Mouse (Mus musculus): ENCODE data around the gene P4htm. TPM values are rescaled to one million over a fixed set of nuclear protein-coding genes. Genes with fewer than 3 reads are reported as not detected.
"Not testable (repeated sequence)": the region's sequence is repeated elsewhere in the genome, so short reads cannot be mapped to it uniquely, and the experiment has no call there.

Gene P4htm
- polyA plus RNA-seq, 1 experiment from 2014 or later, result 20.6 TPM

DNA sequence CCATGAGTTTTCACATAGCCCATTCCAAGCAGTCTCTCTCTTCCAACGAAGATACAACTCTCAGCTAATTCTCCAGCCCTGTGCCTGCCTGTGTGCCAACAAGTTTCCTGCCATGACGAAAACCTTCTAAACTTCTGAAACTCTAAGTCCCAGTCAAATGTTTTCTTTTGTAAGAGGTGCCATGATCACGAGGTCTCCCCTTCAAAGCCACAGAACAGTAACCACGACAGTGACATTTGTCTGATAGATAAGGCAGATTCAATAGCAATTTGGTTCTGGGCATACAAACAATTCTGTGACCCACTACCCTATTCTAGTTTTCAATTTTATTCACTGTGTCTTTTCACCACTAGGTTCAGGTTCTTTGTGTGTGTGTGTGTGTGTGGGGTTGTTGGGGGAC lies 30.7 kb upstream of the P4htm start:
- Histone ChIP-seq H3K4me1 (ENCODE audit: control insufficient read depth in 2 of 2, insufficient read depth in 2 of 2, low read length in 2 of 2) (peaks cover 2 to 37% of the 10 kb centered on the region in 2 experiments; a peak in 3 of 4 replicates), H3K27ac (replicated peaks in 1 of 2; ENCODE audit: control insufficient read depth in 1 of 2, insufficient read depth in 1 of 2, low read depth in 2 of 2, low read length in 2 of 2) (peak overlapping the region in 1 of 2 experiments; percentile 94; a peak in 2 of 4 replicates)
- 67% methylated on average over 4 of the region's 4 CpGs for WGBS

DNA sequence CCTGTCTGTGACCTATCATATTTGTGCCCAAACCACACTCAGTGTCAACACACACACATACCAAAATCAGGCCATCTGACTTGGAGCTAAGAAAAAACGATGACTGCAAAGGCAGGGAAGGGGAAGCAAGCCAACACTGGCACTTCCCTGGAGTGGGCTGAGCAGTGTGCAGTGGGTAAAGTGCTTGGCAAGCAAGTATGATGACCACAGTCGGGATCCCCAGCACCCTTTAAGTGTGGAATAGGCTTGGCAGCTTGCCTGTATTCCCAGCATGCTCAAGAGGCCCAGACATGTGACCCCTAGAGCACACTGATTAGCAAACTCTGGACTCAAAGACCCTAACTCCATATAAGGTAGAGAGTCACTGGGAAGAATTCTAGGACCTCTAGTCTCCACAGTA lies 29.0 kb upstream of the P4htm start:
- Histone ChIP-seq H3K4me3 (ENCODE audit: control insufficient read depth in 1 of 2, insufficient read depth in 1 of 2, low read depth in 1 of 2, low read length in 2 of 2) (no peak overlapping the region), H3K36me3 (ENCODE audit: control insufficient read depth, insufficient read depth, low read length) (peaks cover 27% of the 10 kb centered on the region), H3K27ac (replicated peaks in 1 of 2; ENCODE audit: control insufficient read depth in 1 of 2, insufficient read depth in 1 of 2, low read depth in 2 of 2, low read length in 2 of 2) (peak overlapping the region; percentile 84 to 94), H3K9ac (ENCODE audit: low read length) (no peak overlapping the region), H3K9me3 (ENCODE audit: control insufficient read depth, low read length) (no peaks in the 10 kb centered on the region), H3K27me3 (ENCODE audit: control insufficient read depth, insufficient read depth, low read length) (no peaks in the 10 kb centered on the region), H3K4me2 (ENCODE audit: low read length) (no peak overlapping the region), H3K4me1 (ENCODE audit: control insufficient read depth in 2 of 2, insufficient read depth in 2 of 2, low read length in 2 of 2) (peaks cover 2 to 23% of the 10 kb centered on the region in 2 experiments; a peak in 3 of 4 replicates)
- 27% methylated on average over 2 of the region's 2 CpGs for WGBS
- ATAC-seq (ENCODE audit: insufficient number of reproducible peaks, insufficient read depth, low FRiP score, low read depth), result peak; percentile 91

More for the DNA sequence above, 30.7 kb upstream of the P4htm start:
- no peak for ATAC-seq (ENCODE audit: insufficient number of reproducible peaks, insufficient read depth, low FRiP score, low read depth)
- Histone ChIP-seq H3K4me3 (ENCODE audit: control insufficient read depth in 1 of 2, insufficient read depth in 1 of 2, low read depth in 1 of 2, low read length in 2 of 2) (no peak overlapping the region), H3K4me2 (ENCODE audit: low read length) (no peak overlapping the region), H3K9ac (ENCODE audit: low read length) (no peak overlapping the region), H3K27me3 (ENCODE audit: control insufficient read depth, insufficient read depth, low read length) (no peaks in the 10 kb centered on the region), H3K9me3 (ENCODE audit: control insufficient read depth, low read length) (no peaks in the 10 kb centered on the region), H3K36me3 (ENCODE audit: control insufficient read depth, insufficient read depth, low read length) (peaks cover 29% of the 10 kb centered on the region)

DNA sequence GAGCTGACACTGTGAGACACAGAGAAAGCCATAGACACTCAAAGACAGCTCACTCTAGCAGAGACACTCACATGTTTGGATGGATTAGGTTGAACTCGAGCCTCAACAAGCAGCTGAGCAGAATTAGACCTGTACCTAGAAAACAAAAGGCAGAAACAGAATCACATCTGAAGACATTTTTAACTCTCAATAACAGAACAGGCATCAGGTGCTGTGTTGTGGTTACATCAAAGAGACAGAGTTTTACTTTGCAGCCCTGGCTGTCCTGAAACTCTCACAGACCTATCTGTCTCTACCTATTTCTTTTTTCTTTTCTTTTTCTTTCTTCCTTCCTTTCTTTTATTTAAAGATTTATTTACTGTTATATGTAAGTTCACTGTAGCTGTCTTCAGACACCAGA lies 19.8 kb upstream of the P4htm start:
- Histone ChIP-seq H3K36me3 (ENCODE audit: control insufficient read depth, insufficient read depth, low read length) (peaks cover 91% of the 10 kb centered on the region), H3K4me3 (ENCODE audit: control insufficient read depth in 1 of 2, insufficient read depth in 1 of 2, low read depth in 1 of 2, low read length in 2 of 2) (no peak overlapping the region), H3K9ac (ENCODE audit: low read length) (no peak overlapping the region), H3K9me3 (ENCODE audit: control insufficient read depth, low read length) (no peaks in the 10 kb centered on the region), H3K27ac (replicated peaks in 1 of 2; ENCODE audit: control insufficient read depth in 1 of 2, insufficient read depth in 1 of 2, low read depth in 2 of 2, low read length in 2 of 2) (no peak overlapping the region), H3K4me1 (ENCODE audit: control insufficient read depth in 2 of 2, insufficient read depth in 2 of 2, low read length in 2 of 2) (no peaks in the 10 kb centered on the region), H3K27me3 (ENCODE audit: control insufficient read depth, insufficient read depth, low read length) (no peaks in the 10 kb centered on the region), H3K4me2 (ENCODE audit: low read length) (no peak overlapping the region)
- WGBS, result 79% methylated on average over 1 of the region's 1 CpGs
- ATAC-seq (ENCODE audit: insufficient number of reproducible peaks, insufficient read depth, low FRiP score, low read depth), result no peak

DNA sequence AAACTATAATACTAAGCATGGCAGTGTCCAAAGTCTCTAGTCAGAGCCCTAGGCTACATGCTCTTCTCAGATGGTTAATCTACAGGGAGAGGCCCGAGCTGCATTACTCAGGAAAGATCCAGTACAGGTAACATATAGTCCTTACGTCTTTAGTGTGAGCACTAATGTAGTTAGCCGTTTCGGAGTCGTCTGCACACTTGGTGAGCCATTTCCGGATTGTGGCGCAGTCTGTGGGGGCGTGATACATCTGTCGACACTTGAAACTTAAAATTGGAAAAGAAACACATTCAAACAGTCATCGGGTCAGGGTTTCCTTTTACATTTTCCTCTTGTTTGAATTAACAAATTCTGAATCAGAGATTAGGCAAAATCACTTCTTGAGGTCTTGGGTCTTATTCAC lies 14.0 kb upstream of the P4htm start:
- 91% methylated on average over 10 of the region's 10 CpGs for WGBS
- Histone ChIP-seq H3K9ac (ENCODE audit: low read length) (no peak overlapping the region), H3K9me3 (ENCODE audit: control insufficient read depth, low read length) (no peaks in the 10 kb centered on the region), H3K27me3 (ENCODE audit: control insufficient read depth, insufficient read depth, low read length) (no peaks in the 10 kb centered on the region), H3K27ac (replicated peaks in 1 of 2; ENCODE audit: control insufficient read depth in 1 of 2, insufficient read depth in 1 of 2, low read depth in 2 of 2, low read length in 2 of 2) (no peak overlapping the region), H3K4me3 (ENCODE audit: control insufficient read depth in 1 of 2, insufficient read depth in 1 of 2, low read depth in 1 of 2, low read length in 2 of 2) (no peak overlapping the region), H3K4me1 (ENCODE audit: control insufficient read depth in 2 of 2, insufficient read depth in 2 of 2, low read length in 2 of 2) (no peaks in the 10 kb centered on the region), H3K36me3 (ENCODE audit: control insufficient read depth, insufficient read depth, low read length) (peaks cover 100% of the 10 kb centered on the region), H3K4me2 (ENCODE audit: low read length) (no peak overlapping the region)
- ATAC-seq (ENCODE audit: insufficient number of reproducible peaks, insufficient read depth, low FRiP score, low read depth), result no peak

DNA sequence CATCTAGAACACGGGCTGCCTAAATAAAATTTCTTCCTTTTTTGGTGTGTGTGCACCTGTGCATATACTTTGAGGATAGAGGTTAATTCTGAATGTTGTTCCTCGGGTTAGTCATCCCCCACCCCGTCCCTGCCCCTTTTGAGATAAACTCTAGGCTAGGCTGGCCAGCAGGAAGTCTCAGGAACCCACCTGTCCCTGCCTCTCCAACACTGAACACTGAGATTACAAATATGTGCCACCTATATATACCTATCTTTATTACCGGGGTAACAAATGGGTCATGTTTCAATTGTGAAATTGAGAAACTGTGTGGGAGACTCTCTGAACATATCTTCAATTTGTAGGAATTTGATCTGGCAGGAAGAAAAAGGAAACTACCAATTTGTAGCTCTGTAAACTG lies 11.4 kb upstream of the P4htm start:
- no peak overlapping the region for H3K27ac ChIP-seq (replicated peaks in 1 of 2; ENCODE audit: control insufficient read depth in 1 of 2, insufficient read depth in 1 of 2, low read depth in 2 of 2, low read length in 2 of 2)
- H3K9ac ChIP-seq (ENCODE audit: low read length), result no peak overlapping the region
- peaks cover 3 to 9% of the 10 kb centered on the region in 2 experiments; a peak in 1 of 4 replicates for H3K4me1 ChIP-seq (ENCODE audit: control insufficient read depth in 2 of 2, insufficient read depth in 2 of 2, low read length in 2 of 2)
- peaks cover 96% of the 10 kb centered on the region for H3K36me3 ChIP-seq (ENCODE audit: control insufficient read depth, insufficient read depth, low read length)
- H3K4me2 ChIP-seq (ENCODE audit: low read length), result no peak overlapping the region
- no peak for ATAC-seq (ENCODE audit: insufficient number of reproducible peaks, insufficient read depth, low FRiP score, low read depth)
- no peaks in the 10 kb centered on the region for H3K27me3 ChIP-seq (ENCODE audit: control insufficient read depth, insufficient read depth, low read length)
- H3K9me3 ChIP-seq (ENCODE audit: control insufficient read depth, low read length), result no peaks in the 10 kb centered on the region
- no peak overlapping the region for H3K4me3 ChIP-seq (ENCODE audit: control insufficient read depth in 1 of 2, insufficient read depth in 1 of 2, low read depth in 1 of 2, low read length in 2 of 2)
- WGBS, result 75% methylated on average over 4 of the region's 4 CpGs

DNA sequence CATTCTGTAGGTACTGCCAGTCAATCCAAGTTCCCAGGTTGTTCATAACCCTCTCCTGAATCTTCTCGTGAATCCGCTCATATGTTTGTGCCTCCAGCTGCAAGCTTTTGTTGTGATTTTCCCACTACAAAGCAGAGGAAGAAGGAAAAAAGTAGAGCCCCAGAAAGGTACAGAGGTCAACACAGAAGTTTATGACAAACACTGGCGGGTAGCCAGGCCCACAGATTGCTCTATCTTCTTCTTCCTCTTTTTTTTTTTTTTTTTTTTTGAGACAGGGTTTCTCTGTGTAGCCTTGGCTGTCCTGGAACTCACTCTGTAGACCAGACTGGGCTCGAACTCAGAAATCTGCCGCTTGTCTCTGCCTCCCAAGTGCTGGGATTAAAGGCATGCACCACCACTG lies 10.5 kb upstream of the P4htm start:
- peaks cover 5 to 10% of the 10 kb centered on the region in 2 experiments; a peak in 1 of 4 replicates for H3K4me1 ChIP-seq (ENCODE audit: control insufficient read depth in 2 of 2, insufficient read depth in 2 of 2, low read length in 2 of 2)
- not testable (repeated sequence) for H3K27ac ChIP-seq (replicated peaks in 1 of 2; ENCODE audit: control insufficient read depth in 1 of 2, insufficient read depth in 1 of 2, low read depth in 2 of 2, low read length in 2 of 2); H3K4me2 ChIP-seq (ENCODE audit: low read length); H3K4me3 ChIP-seq (ENCODE audit: control insufficient read depth in 1 of 2, insufficient read depth in 1 of 2, low read depth in 1 of 2, low read length in 2 of 2); ATAC-seq (ENCODE audit: insufficient number of reproducible peaks, insufficient read depth, low FRiP score, low read depth); H3K27me3 ChIP-seq (ENCODE audit: control insufficient read depth, insufficient read depth, low read length); H3K9ac ChIP-seq (ENCODE audit: low read length); H3K9me3 ChIP-seq (ENCODE audit: control insufficient read depth, low read length)
- H3K36me3 ChIP-seq (ENCODE audit: control insufficient read depth, insufficient read depth, low read length), result peaks cover 96% of the 10 kb centered on the region
- 84% methylated on average over 5 of the region's 5 CpGs for WGBS

DNA sequence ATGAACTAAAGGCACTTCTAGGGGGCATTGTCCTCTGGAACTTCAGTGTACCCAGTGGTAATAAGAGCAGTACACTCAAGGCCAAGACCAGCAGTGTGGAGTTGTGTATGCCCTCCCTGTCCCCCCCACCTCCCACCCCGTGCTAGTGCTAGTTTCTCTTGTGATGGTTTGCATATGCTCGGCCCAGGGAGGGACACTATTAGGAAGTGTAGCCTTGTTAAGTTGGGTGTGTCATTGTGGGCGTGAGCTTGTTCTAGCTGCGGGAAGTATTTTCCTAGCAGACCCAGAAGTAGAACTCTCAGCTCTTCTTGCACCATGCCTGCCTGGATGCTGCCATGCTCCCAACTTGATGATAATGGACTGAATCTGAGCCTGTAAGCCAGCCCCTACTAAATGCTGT lies 4.5 kb upstream of the P4htm start:
- Histone ChIP-seq H3K9ac (ENCODE audit: low read length) (no peak overlapping the region), H3K36me3 (ENCODE audit: control insufficient read depth, insufficient read depth, low read length) (peaks cover 51% of the 10 kb centered on the region), H3K4me3 (ENCODE audit: control insufficient read depth in 1 of 2, insufficient read depth in 1 of 2, low read depth in 1 of 2, low read length in 2 of 2) (no peak overlapping the region), H3K4me2 (ENCODE audit: low read length) (no peak overlapping the region), H3K4me1 (ENCODE audit: control insufficient read depth in 2 of 2, insufficient read depth in 2 of 2, low read length in 2 of 2) (peaks cover 5 to 13% of the 10 kb centered on the region in 2 experiments; a peak in 2 of 4 replicates), H3K9me3 (ENCODE audit: control insufficient read depth, low read length) (no peaks in the 10 kb centered on the region), H3K27me3 (ENCODE audit: control insufficient read depth, insufficient read depth, low read length) (no peaks in the 10 kb centered on the region), H3K27ac (replicated peaks in 1 of 2; ENCODE audit: control insufficient read depth in 1 of 2, insufficient read depth in 1 of 2, low read depth in 2 of 2, low read length in 2 of 2) (no peak overlapping the region)
- 80% methylated on average over 4 of the region's 4 CpGs for WGBS
- no peak for ATAC-seq (ENCODE audit: insufficient number of reproducible peaks, insufficient read depth, low FRiP score, low read depth)

DNA sequence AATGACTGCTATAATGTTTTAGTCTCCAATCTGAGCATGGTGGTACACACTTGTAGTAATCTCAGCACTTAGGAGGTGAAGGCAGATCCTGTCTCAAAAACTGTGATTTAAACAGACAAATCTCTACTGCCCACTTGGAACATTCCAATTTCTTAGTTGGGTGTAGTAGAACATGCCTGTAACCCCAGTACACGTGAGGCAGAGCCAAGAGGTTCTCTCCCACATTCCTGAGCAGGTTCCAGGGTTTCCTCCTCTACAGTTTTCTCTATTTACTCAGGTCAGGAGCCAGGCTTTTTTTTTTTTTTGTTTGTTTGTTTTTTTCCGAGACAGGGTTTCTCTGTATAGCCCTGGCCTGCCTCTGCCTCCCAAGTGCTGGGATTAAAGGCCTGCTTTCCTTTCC lies 2.5 kb upstream of the P4htm start:
- Histone ChIP-seq H3K9me3 (ENCODE audit: control insufficient read depth, low read length) (no peaks in the 10 kb centered on the region), H3K36me3 (ENCODE audit: control insufficient read depth, insufficient read depth, low read length) (peaks cover 32% of the 10 kb centered on the region), H3K4me1 (ENCODE audit: control insufficient read depth in 2 of 2, insufficient read depth in 2 of 2, low read length in 2 of 2) (peaks cover 10 to 14% of the 10 kb centered on the region in 2 experiments; a peak in 3 of 4 replicates), H3K4me3 (ENCODE audit: control insufficient read depth in 1 of 2, insufficient read depth in 1 of 2, low read depth in 1 of 2, low read length in 2 of 2) (no peak overlapping the region), H3K4me2 (ENCODE audit: low read length) (no peak overlapping the region), H3K9ac (ENCODE audit: low read length) (no peak overlapping the region), H3K27me3 (ENCODE audit: control insufficient read depth, insufficient read depth, low read length) (no peaks in the 10 kb centered on the region), H3K27ac (replicated peaks in 1 of 2; ENCODE audit: control insufficient read depth in 1 of 2, insufficient read depth in 1 of 2, low read depth in 2 of 2, low read length in 2 of 2) (no peak overlapping the region)
- ATAC-seq (ENCODE audit: insufficient number of reproducible peaks, insufficient read depth, low FRiP score, low read depth), result no peak
- 48% methylated on average over 2 of the region's 2 CpGs for WGBS

Data from heart, embryonic 14.5 days (tissue).